Mouse (Mus musculus) neural tube, embryonic 13.5 days (tissue): Measurements from ENCODE around the gene Atp6v0e. TPM values are rescaled to one million over a fixed set of nuclear protein-coding genes. Genes with fewer than 3 reads are reported as not detected.

ENCODE experiments used
- ATAC-seq: fragments of 200-750 bp; cut with Nextera tagmentation; 2 replicates; pipeline ENCODE4 v1.8.0; 2017; ENCODE audit warnings: low read depth, mild to moderate bottlenecking, moderate TSS enrichment, moderate library complexity
- H3K27ac ChIP-seq: fragments of 300-500 bp; sonication (generic); replicated peaks from 2 replicates; pipeline ENCODE4 v1.5.1; 2015; ENCODE audit warnings: moderate library complexity, mild to moderate bottlenecking, inconsistent platforms
- H3K27me3 ChIP-seq: fragments of 300-500 bp; sonication (generic); 2 replicates; pipeline ENCODE4 v1.6.1; 2015; ENCODE audit warnings: mild to moderate bottlenecking, inconsistent platforms
- H3K36me3 ChIP-seq: fragments of 300-500 bp; sonication (generic); 2 replicates; pipeline ENCODE4 v1.6.1; 2015; ENCODE audit warnings: mild to moderate bottlenecking, inconsistent platforms
- H3K4me1 ChIP-seq: fragments of 300-500 bp; sonication (generic); replicated peaks from 2 replicates; pipeline ENCODE4 v1.6.1; 2015; ENCODE audit warnings: inconsistent platforms
- H3K4me2 ChIP-seq: fragments of 300-500 bp; sonication (generic); 2 replicates; pipeline ENCODE4 v1.6.1; 2015; ENCODE audit warnings: inconsistent platforms, mild to moderate bottlenecking, moderate library complexity
- H3K4me3 ChIP-seq: fragments of 300-500 bp; sonication (generic); 2 replicates; pipeline ENCODE4 v1.5.1; 2015; ENCODE audit warnings: mild to moderate bottlenecking, inconsistent platforms
- H3K9ac ChIP-seq: fragments of 300-500 bp; sonication (generic); 2 replicates; pipeline ENCODE4 v1.6.1; 2015; ENCODE audit warnings: moderate library complexity, mild to moderate bottlenecking, inconsistent platforms
- H3K9me3 ChIP-seq: fragments of 300-500 bp; sonication (generic); 2 replicates; pipeline ENCODE4 v1.6.1; 2016; ENCODE audit warnings: inconsistent platforms
- WGBS: fragments of 180-500 bp; shearing (Covaris S2); methylation state at CpG from one replicate; pipeline ENCODE4 v1.1.7; 2015; 5-methylcytosine and 5-hydroxymethylcytosine counted together
- polyA plus RNA-seq: library from polyadenylated mRNA; unstranded; fragments of >200 nt; fragmentation: Nextera tagmentation; extraction: Ambion mirVana; gene quantifications from 2 replicates; pipeline ENCODE4 v1.2.1, GENCODE M21; 2015

Atp6v0e gene
- polyA plus RNA-seq, 1 experiment from 2014 or later = 126 TPM

DNA sequence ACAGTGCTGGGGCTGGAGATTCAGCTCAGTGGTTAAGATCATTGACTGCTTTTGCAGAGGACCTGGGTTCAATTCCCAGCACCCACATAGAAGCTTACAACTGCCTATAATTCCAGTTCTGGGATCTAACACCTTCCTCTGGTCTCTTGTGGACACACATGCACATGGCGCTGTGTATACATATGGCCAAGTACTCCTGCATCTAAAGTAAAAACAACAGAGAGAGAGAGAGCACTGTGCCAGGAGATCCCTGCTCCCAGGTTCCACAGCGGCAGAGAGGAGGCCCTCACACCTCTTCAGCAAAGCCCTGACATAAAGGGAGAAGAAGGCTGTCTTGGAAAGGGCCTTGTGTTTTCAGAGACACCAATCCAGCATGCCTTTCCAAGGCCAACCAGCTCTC, 19.0 kb upstream of the Atp6v0e start:
- H3K9ac ChIP-seq = no peak overlapping the region
- no peak for ATAC-seq

GRCm38 (mm10) chr17:26644509-26645410, 18.3 kb upstream of the Atp6v0e start:
- Histone ChIP-seq H3K4me3 (no peak overlapping the region), H3K27ac (peak overlapping the region; percentile 62), H3K27me3 (no peaks in the 10 kb centered on the region), H3K4me2 (no peak overlapping the region), H3K9me3 (no peaks in the 10 kb centered on the region), H3K36me3 (peaks cover 96% of the 10 kb centered on the region), H3K9ac (no peak overlapping the region), H3K4me1 (peaks cover 13% of the 10 kb centered on the region)
- peak; percentile 52; the same call in 1 of the 2 replicates for ATAC-seq
- 35% methylated on average over 9 of the region's 9 CpGs for WGBS

More for the DNA sequence above, 19.0 kb upstream of the Atp6v0e start:
- WGBS = 91% methylated on average over 2 of the region's 2 CpGs
- Histone ChIP-seq H3K4me3 (no peak overlapping the region), H3K4me2 (no peak overlapping the region), H3K36me3 (peaks cover 98% of the 10 kb centered on the region), H3K4me1 (peaks cover 13% of the 10 kb centered on the region), H3K27ac (peak overlapping the region; percentile 62; the same call in 1 of the 2 replicates), H3K27me3 (no peaks in the 10 kb centered on the region), H3K9me3 (no peaks in the 10 kb centered on the region)

GRCm38 (mm10) chr17:26645411-26645854, 17.6 kb upstream of the Atp6v0e start:
- peaks cover 16% of the 10 kb centered on the region for H3K4me1 ChIP-seq
- 82% methylated on average over 8 of the region's 8 CpGs for WGBS
- H3K4me2 ChIP-seq = no peak overlapping the region
- no peak overlapping the region for H3K27ac ChIP-seq
- no peak overlapping the region for H3K4me3 ChIP-seq
- no peak for ATAC-seq
- no peaks in the 10 kb centered on the region for H3K9me3 ChIP-seq
- H3K27me3 ChIP-seq = no peaks in the 10 kb centered on the region
- H3K36me3 ChIP-seq = peaks cover 93% of the 10 kb centered on the region
- H3K9ac ChIP-seq = no peak overlapping the region

- WGBS = 77% methylated on average over 13 of the region's 13 CpGs
- peaks cover 79% of the 10 kb centered on the region for H3K36me3 ChIP-seq
Observed at GRCm38 (mm10) chr17:26647283-26647682, 15.7 kb upstream of the Atp6v0e start.

GRCm38 (mm10) chr17:26649565-26649964, 13.5 kb upstream of the Atp6v0e start:
- Histone ChIP-seq H3K27me3 (no peaks in the 10 kb centered on the region), H3K36me3 (peaks cover 79% of the 10 kb centered on the region), H3K4me1 (peaks cover 14% of the 10 kb centered on the region), H3K4me3 (no peak overlapping the region), H3K27ac (no peak overlapping the region), H3K9ac (no peak overlapping the region; the same call in 1 of the 2 replicates), H3K4me2 (no peak overlapping the region), H3K9me3 (no peaks in the 10 kb centered on the region)
- 86% methylated on average over 4 of the region's 4 CpGs for WGBS
- ATAC-seq = no peak

More at GRCm38 (mm10) chr17:26647283-26647682, 15.7 kb upstream of the Atp6v0e start:
- Histone ChIP-seq H3K9ac (no peak overlapping the region), H3K4me1 (peaks cover 20% of the 10 kb centered on the region), H3K9me3 (no peaks in the 10 kb centered on the region), H3K27me3 (no peaks in the 10 kb centered on the region), H3K4me3 (no peak overlapping the region), H3K27ac (no peak overlapping the region), H3K4me2 (no peak overlapping the region)
- no peak for ATAC-seq

GRCm38 (mm10) chr17:26650451-26651363, 12.3 kb upstream of the Atp6v0e start:
- Histone ChIP-seq H3K27ac (peak overlapping the region; percentile 64), H3K4me2 (no peak overlapping the region), H3K27me3 (no peaks in the 10 kb centered on the region), H3K4me1 (peaks cover 8% of the 10 kb centered on the region; the same call in 1 of the 2 replicates), H3K9me3 (no peaks in the 10 kb centered on the region), H3K4me3 (no peak overlapping the region), H3K36me3 (peaks cover 79% of the 10 kb centered on the region), H3K9ac (peak overlapping the region; percentile 43)
- peak; percentile 36; the same call in 1 of the 2 replicates for ATAC-seq
- 80% methylated on average over 14 of the region's 14 CpGs for WGBS

- ATAC-seq = no peak
- H3K27me3 ChIP-seq = no peaks in the 10 kb centered on the region
- H3K4me2 ChIP-seq = no peak overlapping the region
- H3K4me1 ChIP-seq = peaks cover 19% of the 10 kb centered on the region
- peaks cover 36% of the 10 kb centered on the region for H3K36me3 ChIP-seq
- H3K9ac ChIP-seq = no peak overlapping the region
- H3K4me3 ChIP-seq = no peak overlapping the region
- 38% methylated on average over 20 of the region's 21 CpGs for WGBS
- no peak overlapping the region for H3K27ac ChIP-seq
- H3K9me3 ChIP-seq = no peaks in the 10 kb centered on the region
Observed at GRCm38 (mm10) chr17:26658854-26659572, 4.0 kb upstream of the Atp6v0e start.

GRCm38 (mm10) chr17:26659573-26659915, 3.5 kb upstream of the Atp6v0e start:
- Histone ChIP-seq H3K9ac (no peak overlapping the region), H3K36me3 (peaks cover 31% of the 10 kb centered on the region), H3K9me3 (no peaks in the 10 kb centered on the region), H3K4me3 (no peak overlapping the region), H3K27ac (no peak overlapping the region), H3K27me3 (no peaks in the 10 kb centered on the region), H3K4me2 (no peak overlapping the region), H3K4me1 (peaks cover 21% of the 10 kb centered on the region)
- ATAC-seq = no peak
- WGBS = 41% methylated on average over 3 of the region's 3 CpGs

- H3K27ac ChIP-seq = no peak overlapping the region
- H3K27me3 ChIP-seq = no peaks in the 10 kb centered on the region
- peak; percentile 55 for ATAC-seq
- H3K9me3 ChIP-seq = no peaks in the 10 kb centered on the region
- peaks cover 21% of the 10 kb centered on the region for H3K4me1 ChIP-seq
- peak overlapping the region; percentile 43 for H3K4me2 ChIP-seq
- no peak overlapping the region for H3K9ac ChIP-seq
- H3K4me3 ChIP-seq = peak overlapping the region; percentile 9; the same call in 1 of the 2 replicates
- peaks cover 23% of the 10 kb centered on the region for H3K36me3 ChIP-seq
- 27% methylated on average over 21 of the region's 21 CpGs for WGBS
Observed at GRCm38 (mm10) chr17:26660192-26660912, 2.7 kb upstream of the Atp6v0e start.

GRCm38 (mm10) chr17:26662204-26662603, 827 bp upstream of the Atp6v0e start:
- no peak overlapping the region for H3K4me3 ChIP-seq
- no peak overlapping the region for H3K9ac ChIP-seq
- peaks cover 21% of the 10 kb centered on the region for H3K4me1 ChIP-seq
- H3K36me3 ChIP-seq = 0 out of 2 replicates have a peak, but pooled peaks cover 6% of the 10 kb centered on the region
- WGBS = 81% methylated on average over 5 of the region's 5 CpGs
- ATAC-seq = no peak
- no peak overlapping the region for H3K27ac ChIP-seq
- H3K4me2 ChIP-seq = no peak overlapping the region
- H3K27me3 ChIP-seq = no peaks in the 10 kb centered on the region
- H3K9me3 ChIP-seq = no peaks in the 10 kb centered on the region

DNA sequence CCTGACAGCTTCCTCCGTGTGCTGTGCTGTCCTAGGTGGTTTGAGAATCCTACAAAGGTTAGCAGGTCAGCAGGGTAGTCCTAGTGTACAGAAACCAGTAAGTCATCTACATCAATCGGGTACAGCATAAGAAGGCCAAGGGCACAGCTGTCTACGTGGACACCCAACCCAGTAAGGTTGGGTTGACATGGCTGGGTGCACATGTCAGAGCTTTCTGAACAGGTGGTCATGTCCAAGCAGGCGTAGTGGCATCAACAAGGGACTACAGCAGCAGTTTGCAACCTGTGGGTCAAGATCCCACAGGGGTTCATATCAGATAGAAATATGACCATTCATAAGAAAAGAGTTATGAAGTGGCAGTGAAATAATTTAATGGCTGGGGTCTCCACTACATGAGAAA, 2.6 kb downstream of the Atp6v0e start:
- Histone ChIP-seq H3K4me3 (no peak overlapping the region), H3K27ac (no peak overlapping the region), H3K4me1 (peaks cover 16% of the 10 kb centered on the region), H3K9me3 (no peaks in the 10 kb centered on the region), H3K27me3 (no peaks in the 10 kb centered on the region), H3K4me2 (no peak overlapping the region), H3K9ac (no peak overlapping the region), H3K36me3 (no peaks in the 10 kb centered on the region)
- WGBS = 88% methylated on average over 4 of the region's 4 CpGs
- no peak for ATAC-seq
